Mouse (Mus musculus): ENCODE data around the gene Prpsap2. TPM values are rescaled to one million over a fixed set of nuclear protein-coding genes. Genes with fewer than 3 reads are reported as not detected.

The Prpsap2 gene
- polyA plus RNA-seq, 2 experiments, result 20.6 to 33.2 TPM

DNA sequence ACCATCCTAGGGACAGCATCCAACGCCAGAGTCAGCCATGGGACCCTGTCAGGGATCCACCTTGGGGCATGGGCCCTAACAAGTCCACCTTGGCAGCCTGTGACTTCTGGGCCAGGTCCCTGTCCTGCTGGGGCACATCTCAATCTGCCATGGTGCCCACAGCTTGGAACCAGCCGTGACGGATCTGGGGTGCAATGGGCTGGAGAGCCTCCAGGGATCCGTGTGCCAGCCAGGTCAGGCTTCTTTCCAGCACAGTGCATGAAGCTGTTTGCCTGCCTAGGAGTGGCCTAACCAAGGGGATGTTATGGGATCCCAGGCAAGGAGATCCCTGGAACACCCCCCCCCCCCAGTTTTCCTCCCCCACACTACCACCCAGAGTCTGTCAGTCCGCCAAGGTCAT lies 68.9 kb downstream of the Prpsap2 start:
- 91% methylated on average over 5 of the region's 5 CpGs for WGBS
- Histone ChIP-seq H3K27ac (replicated peaks; ENCODE audit: low read depth, low read length) (no peak overlapping the region), H3K9ac (ENCODE audit: low read depth, low read length, severe bottlenecking) (no peak overlapping the region), H3K4me2 (replicated peaks; ENCODE audit: low read depth, low read length, severe bottlenecking) (no peak overlapping the region), H3K27me3 (ENCODE audit: control insufficient read depth, insufficient read depth, low read length) (no peaks in the 10 kb centered on the region), H3K36me3 (ENCODE audit: control insufficient read depth, insufficient read depth, low read length) (no peaks in the 10 kb centered on the region), H3K9me3 (ENCODE audit: control insufficient read depth, low read length) (no peaks in the 10 kb centered on the region), H3K4me1 (ENCODE audit: control insufficient read depth, insufficient read depth, low read length) (no peaks in the 10 kb centered on the region), H3K4me3 (replicated peaks; ENCODE audit: low read length) (no peak overlapping the region)
- DNase-seq (ENCODE audit: low spot score) (no peak), ATAC-seq (ENCODE audit: low FRiP score, low read depth) (no peak)
- TF ChIP-seq POLR2A (IDR thresholded peaks at IDR 0.05; ENCODE audit: borderline replicate concordance, extremely low read depth, insufficient read depth, insufficient read length), result no peak

DNA sequence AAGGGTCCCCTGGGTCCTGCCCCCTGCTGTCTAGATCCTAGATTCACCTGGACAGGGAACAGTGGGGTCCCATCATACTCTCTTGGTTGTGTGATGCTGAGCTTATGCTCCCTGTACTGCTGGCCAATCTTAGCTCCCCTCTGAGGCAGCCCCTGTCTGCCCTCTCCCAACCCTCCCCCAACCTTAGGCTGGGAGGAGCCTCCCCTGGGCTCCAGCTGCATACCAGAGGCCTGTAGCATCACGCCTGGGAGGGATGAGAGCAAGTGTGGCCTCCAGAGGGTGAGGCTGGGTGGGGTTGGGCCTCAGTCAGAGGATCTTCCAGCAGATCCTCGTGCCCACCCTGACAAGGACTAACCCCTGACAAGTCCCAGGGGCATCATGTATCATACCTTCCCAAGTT lies 74.3 kb downstream of the Prpsap2 start:
- Histone ChIP-seq H3K9me3 (ENCODE audit: control insufficient read depth, low read length) (no peaks in the 10 kb centered on the region), H3K4me1 (ENCODE audit: control insufficient read depth, insufficient read depth, low read length) (peaks cover 7% of the 10 kb centered on the region; the same call in 1 of the 2 replicates), H3K4me2 (replicated peaks; ENCODE audit: low read depth, low read length, severe bottlenecking) (no peak overlapping the region), H3K36me3 (ENCODE audit: control insufficient read depth, insufficient read depth, low read length) (no peaks in the 10 kb centered on the region), H3K27ac (replicated peaks; ENCODE audit: low read depth, low read length) (no peak overlapping the region), H3K9ac (ENCODE audit: low read depth, low read length, severe bottlenecking) (no peak overlapping the region), H3K4me3 (replicated peaks; ENCODE audit: low read length) (no peak overlapping the region), H3K27me3 (ENCODE audit: control insufficient read depth, insufficient read depth, low read length) (peaks cover 26% of the 10 kb centered on the region)
- DNase-seq (ENCODE audit: low spot score), result peak; percentile 12
- 49% methylated on average over 2 of the region's 2 CpGs for WGBS
- no peak for ATAC-seq (ENCODE audit: low FRiP score, low read depth)
- TF ChIP-seq POLR2A (IDR thresholded peaks at IDR 0.05; ENCODE audit: borderline replicate concordance, extremely low read depth, insufficient read depth, insufficient read length), result no peak

DNA sequence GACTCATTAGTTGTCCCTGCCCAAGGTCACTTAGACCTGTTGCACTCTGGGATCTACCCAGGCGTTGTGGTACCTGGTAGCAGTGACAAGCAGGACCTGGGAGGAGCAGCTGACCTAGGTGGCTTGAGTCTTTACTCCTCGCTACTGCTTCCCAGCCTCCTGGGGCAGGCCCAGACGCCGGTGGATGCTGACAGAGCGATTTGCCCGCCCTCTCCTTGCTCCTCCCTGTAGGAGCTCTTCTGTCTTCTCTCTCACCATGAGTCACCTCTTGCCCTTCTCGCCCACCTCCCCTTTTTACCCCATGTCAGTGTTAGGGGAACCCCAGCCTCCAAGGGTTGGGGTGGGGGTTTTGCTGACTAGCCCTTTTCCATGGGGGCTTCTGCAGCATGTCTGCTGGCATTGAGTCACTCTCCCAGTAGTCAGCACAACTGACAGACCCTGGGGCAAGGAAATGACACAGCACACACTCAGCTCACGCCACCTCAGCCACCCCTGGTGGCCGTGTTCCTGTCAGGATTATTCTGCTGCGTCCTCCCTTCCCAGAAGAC lies 74.9 kb downstream of the Prpsap2 start:
- ATAC-seq (ENCODE audit: low FRiP score, low read depth) (no peak), DNase-seq (ENCODE audit: low spot score) (no peak)
- Histone ChIP-seq H3K36me3 (ENCODE audit: control insufficient read depth, insufficient read depth, low read length) (no peaks in the 10 kb centered on the region), H3K9ac (ENCODE audit: low read depth, low read length, severe bottlenecking) (no peak overlapping the region), H3K4me3 (replicated peaks; ENCODE audit: low read length) (no peak overlapping the region), H3K9me3 (ENCODE audit: control insufficient read depth, low read length) (no peaks in the 10 kb centered on the region), H3K4me1 (ENCODE audit: control insufficient read depth, insufficient read depth, low read length) (peaks cover 7% of the 10 kb centered on the region; the same call in 1 of the 2 replicates), H3K27ac (replicated peaks; ENCODE audit: low read depth, low read length) (no peak overlapping the region), H3K4me2 (replicated peaks; ENCODE audit: low read depth, low read length, severe bottlenecking) (no peak overlapping the region), H3K27me3 (ENCODE audit: control insufficient read depth, insufficient read depth, low read length) (peaks cover 26% of the 10 kb centered on the region)
- WGBS, result 39% methylated on average over 10 of the region's 10 CpGs
- no peak for TF ChIP-seq POLR2A (IDR thresholded peaks at IDR 0.05; ENCODE audit: borderline replicate concordance, extremely low read depth, insufficient read depth, insufficient read length)

DNA sequence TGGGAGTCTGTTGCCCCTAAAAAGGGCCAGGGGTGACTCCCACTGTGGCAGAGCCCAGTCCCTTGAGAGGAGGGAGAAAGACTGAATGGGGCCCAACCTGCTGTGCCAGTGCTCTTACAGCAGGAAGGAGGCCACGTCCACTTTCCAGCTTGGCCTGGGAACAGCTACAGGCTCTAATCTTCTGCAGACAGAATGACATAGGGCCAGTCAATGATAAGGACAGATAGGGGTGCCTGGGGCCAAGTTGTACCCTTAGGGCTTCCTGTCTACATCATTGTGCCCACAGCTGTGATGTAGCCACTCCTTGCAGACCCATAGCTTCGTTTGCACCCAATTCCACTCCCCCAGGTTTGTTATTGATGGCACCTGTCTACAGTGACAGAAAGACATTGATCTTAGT lies 75.7 kb downstream of the Prpsap2 start:
- no peak for ATAC-seq (ENCODE audit: low FRiP score, low read depth)
- DNase-seq (ENCODE audit: low spot score), result no peak

DNA sequence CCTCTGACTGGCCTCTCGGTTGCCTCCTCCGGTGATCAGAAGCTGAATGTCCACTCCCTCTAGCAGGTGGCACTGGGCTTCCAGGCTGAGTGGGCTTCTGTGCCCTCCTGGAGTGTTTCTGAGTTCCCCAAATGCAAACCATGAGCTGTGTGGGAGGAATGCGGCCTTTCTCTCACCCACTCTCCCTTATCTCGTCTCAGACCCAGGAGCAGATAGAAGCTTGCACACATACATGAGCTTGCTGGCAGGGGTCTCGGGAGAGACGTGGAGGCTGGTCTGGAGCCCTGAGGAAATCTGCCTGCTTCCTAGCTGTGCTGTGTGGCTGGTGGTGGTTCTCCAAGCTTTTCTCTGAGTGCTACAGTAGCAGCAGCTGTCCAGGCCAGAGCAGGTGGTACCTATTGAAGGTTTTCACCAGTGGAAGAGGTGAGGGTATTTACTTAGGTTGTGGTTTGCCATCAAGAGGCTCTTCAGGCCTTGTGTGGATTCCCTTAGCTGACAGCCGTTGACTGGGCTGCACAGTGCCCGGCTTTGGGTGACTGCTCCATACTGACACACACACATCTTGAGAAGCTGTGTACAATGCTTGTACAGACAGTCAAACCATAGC lies 76.7 kb downstream of the Prpsap2 start:
- DNase-seq (ENCODE audit: low spot score), result no peak
- H3K4me2 ChIP-seq (replicated peaks; ENCODE audit: low read depth, low read length, severe bottlenecking), result peak overlapping the region; percentile 73
- H3K9ac ChIP-seq (ENCODE audit: low read depth, low read length, severe bottlenecking), result no peak overlapping the region
- peaks cover 26% of the 10 kb centered on the region for H3K27me3 ChIP-seq (ENCODE audit: control insufficient read depth, insufficient read depth, low read length)
- H3K9me3 ChIP-seq (ENCODE audit: control insufficient read depth, low read length), result no peaks in the 10 kb centered on the region
- TF ChIP-seq POLR2A (IDR thresholded peaks at IDR 0.05; ENCODE audit: borderline replicate concordance, extremely low read depth, insufficient read depth, insufficient read length), result no peak
- H3K4me3 ChIP-seq (replicated peaks; ENCODE audit: low read length), result peak overlapping the region; percentile 46
- ATAC-seq (ENCODE audit: low FRiP score, low read depth), result no peak
- H3K27ac ChIP-seq (replicated peaks; ENCODE audit: low read depth, low read length), result no peak overlapping the region
- no peaks in the 10 kb centered on the region for H3K36me3 ChIP-seq (ENCODE audit: control insufficient read depth, insufficient read depth, low read length)
- 62% methylated on average over 8 of the region's 8 CpGs for WGBS
- H3K4me1 ChIP-seq (ENCODE audit: control insufficient read depth, insufficient read depth, low read length), result peaks cover 7% of the 10 kb centered on the region; the same call in 1 of the 2 replicates

More for the DNA sequence above, 75.7 kb downstream of the Prpsap2 start:
- WGBS, result 45% methylated on average over 2 of the region's 2 CpGs
- Histone ChIP-seq H3K4me3 (replicated peaks; ENCODE audit: low read length) (no peak overlapping the region), H3K27ac (replicated peaks; ENCODE audit: low read depth, low read length) (no peak overlapping the region), H3K36me3 (ENCODE audit: control insufficient read depth, insufficient read depth, low read length) (no peaks in the 10 kb centered on the region), H3K4me1 (ENCODE audit: control insufficient read depth, insufficient read depth, low read length) (peaks cover 7% of the 10 kb centered on the region; the same call in 1 of the 2 replicates), H3K27me3 (ENCODE audit: control insufficient read depth, insufficient read depth, low read length) (peaks cover 26% of the 10 kb centered on the region), H3K9ac (ENCODE audit: low read depth, low read length, severe bottlenecking) (no peak overlapping the region), H3K9me3 (ENCODE audit: control insufficient read depth, low read length) (no peaks in the 10 kb centered on the region), H3K4me2 (replicated peaks; ENCODE audit: low read depth, low read length, severe bottlenecking) (no peak overlapping the region)
- no peak for TF ChIP-seq POLR2A (IDR thresholded peaks at IDR 0.05; ENCODE audit: borderline replicate concordance, extremely low read depth, insufficient read depth, insufficient read length)
